Mouse (Mus musculus) embryo, embryonic 11 days (tissue): ENCODE measurements around the gene Serpinb2.

Experiments used
- DNase-seq: peaks from one replicate; pipeline ENCODE4 v3.0.0-alpha.2; 2015

The Serpinb2 gene

DNA sequence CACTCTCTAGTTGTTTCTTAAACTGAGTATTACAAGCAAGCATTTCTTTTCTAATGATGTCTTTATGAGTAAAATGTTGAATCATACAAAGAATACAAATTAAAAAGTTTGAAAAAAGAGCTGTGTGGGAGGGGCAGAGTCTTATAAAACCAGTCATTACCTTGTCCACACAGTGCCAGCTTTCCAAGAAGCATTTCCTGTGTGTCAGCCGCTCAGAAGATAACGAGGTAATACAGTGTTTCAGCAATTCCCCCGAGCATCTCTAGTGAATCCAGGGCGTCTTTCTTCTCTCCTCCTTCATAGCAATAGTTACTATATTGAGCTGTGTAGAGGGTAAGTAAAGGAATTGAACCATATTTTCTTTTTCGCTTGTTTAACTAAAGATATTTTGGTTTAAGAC is at the start of gene Serpinb2:
Serpinb2 (plus strand) TSS at position 172 of the 400 bp plus-strand sequence.
- DNase-seq, result no peak

DNA sequence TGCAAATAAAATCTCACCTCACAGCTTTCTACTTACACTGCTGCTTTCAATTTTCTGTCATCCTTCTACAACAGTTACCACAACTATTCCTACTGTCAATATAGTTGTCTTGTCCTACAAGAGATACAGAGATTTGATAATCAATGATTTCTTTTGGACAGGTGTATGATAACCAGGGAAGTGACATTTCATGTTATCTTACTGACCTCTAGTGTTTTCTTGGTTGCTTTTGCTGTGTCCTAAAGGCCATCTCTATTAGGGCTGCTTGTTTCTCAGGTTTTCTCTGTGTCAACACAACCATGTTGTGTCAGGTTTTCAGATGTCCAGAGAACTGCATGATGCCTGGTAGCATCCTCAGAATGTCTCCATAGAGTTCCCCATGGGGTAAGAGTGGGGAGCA is 31.3 kb upstream of the Serpinb2 start:
- DNase-seq, result no peak

DNA sequence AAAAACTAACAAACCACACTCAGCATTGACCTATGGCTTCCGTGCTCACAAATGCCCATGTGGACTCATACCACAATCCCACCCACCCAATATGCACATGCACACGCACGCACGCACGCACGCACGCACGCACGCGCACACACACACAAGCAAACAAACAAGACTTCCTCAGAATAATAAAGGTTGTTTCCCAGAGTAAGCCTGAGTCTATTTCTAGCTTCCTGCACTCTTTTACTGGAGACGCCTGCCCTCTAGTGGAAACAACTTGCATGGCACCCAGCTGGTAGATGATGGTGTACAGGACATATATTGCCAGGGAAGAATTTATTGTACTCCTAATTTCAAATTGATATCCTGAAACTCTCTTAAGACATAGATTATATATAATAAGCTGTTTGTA is 29.8 kb upstream of the Serpinb2 start:
- DNase-seq, result peak; percentile 73

DNA sequence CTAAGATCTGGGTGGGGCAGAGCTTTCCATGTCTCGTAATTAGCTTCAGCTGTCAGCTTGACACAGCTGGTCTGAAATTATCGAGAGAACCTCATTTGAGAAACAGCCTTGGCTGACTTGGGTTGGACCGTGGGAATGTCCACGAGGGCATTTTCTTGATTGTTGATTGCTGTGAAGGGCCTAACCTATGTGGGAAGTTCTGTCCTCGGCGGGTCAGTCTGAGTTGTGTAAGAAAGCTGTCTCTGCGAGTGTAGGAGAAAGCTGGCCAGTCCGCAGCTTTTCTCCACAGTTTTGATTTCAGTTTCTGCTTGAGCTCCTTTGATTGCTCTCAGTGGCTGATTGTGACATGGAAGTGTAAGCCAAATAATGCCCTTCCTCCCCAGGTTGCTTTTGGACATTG is 21.6 kb upstream of the Serpinb2 start:
- DNase-seq, result peak; percentile 1

DNA sequence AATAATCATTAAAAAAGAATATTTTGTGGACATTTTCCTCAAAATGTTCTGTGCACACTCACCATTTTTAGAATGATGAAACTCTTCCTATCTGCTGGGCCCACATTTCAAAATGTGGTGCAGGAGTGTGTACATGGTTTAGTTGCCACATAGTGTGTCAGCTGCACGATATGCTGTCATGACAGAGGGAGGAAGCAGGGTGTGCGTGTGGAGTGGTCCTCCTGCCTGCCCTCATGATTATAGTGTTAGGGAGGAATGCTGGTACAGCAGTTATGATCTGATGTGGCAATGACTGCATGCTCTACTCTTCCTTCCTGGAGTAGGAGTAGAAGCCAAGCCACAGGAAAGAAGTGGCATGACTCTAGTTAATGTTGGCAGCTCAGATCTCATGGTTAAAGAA is 14.4 kb upstream of the Serpinb2 start:
- no peak for DNase-seq

DNA sequence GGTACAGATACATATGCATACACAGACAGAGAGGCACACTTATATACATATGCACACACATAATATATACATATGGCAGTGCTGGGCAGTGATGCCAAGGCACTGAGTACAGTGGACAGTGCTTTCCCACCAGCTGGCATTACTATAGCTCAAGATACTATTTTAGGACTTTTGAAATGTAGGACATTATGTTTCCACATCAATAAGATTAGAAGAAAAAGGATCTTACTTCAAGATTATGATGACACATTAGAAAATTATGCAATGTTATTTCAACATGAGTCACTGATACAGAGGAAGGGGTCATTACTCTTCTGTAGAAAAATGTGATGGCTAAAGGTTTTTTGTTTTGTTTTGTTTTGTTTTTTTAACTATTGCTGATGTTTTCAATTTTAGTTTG is 9.2 kb upstream of the Serpinb2 start:
- DNase-seq, result no peak

DNA sequence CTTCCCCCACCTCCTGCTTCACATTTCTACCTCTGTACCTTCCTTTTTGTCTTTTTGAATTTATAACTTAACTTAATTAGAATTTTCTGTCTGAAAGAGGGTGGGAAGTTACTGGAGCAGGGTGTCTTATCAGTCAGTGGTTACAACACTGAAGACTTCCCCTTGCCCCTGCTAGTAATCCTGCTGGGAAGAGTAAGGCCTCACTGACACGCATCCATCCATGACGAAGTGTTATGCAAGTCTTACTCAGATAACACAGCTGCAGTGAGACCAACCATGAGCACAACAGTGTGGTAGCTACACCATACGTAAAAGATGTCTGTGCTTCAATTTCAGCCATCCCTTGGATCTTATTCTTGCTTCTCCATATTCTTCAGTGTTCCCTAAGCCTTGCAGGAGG is 7.9 kb upstream of the Serpinb2 start:
- DNase-seq, result no peak

DNA sequence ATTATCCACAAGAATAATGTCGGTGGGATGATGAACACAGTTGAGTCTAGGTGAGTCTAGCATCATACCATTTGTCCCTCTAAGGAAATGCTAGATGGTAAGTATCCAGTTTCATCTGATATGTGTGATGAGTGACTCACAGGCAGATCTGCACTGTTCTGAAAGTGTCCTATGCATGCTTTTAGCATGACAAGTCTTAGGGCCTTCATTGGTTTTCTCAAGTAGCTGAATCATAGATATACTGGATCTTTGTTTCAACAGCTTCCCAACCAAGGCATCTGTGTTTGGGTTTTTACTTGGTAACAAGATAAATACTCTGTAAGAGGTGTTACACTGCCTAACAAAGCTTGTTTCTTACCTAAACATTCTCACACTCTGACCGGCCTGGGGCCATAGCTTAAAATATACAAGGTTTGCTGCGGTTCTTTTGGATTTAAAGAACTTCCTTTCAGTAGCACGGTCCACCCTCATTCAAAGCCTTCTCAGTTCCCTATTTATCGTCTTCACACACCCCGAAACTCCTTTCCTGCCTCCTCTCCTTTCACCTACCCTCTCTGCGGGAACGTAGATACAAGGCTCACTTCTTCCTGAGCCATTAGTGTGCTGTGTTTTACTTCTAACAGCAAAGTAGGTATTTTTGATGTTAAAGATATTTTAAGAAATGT is 5.2 kb upstream of the Serpinb2 start:
- no peak for DNase-seq

DNA sequence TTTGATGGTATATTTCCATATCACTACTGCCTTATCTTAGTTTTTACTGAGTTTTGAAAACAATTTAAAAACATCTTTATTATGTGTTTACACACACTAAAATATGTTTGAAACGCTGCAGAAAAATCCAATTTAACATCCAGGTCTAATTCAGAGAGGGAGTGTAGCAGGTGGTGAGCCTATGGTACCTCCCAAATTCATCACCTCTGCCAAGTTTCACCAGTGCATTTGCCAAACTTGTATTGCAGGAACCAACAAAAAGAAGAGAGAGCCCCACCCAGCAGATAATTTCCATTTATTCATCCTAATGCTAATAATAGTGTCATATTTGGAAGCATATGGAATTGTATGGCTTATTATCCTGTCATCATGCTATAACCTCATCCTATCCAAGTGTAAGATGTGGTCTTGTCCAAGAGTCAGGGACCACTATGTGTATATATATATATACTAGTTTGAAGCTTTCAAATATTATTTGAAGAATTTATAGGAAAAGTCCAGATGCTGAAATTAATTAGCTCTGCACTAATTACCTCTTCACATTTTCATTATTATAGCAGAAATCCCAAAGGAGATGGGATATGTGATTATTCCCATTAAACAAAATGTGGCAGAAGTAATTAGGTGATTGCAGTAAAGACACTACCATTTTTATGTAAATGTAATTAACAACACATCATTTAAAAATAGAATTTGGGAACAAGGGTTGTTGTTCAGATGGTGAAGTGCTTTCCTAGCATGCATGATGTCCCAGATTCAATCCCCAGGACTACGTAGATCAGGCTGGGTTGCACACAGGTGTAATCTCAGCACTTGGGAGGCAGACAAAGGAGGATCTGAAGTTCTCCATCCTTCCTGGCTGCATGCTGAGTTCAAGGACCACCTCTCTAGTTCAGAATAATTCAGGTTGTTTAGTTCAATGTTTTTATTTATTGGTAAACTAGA is 1.2 kb downstream of the Serpinb2 start:
- DNase-seq, result no peak

DNA sequence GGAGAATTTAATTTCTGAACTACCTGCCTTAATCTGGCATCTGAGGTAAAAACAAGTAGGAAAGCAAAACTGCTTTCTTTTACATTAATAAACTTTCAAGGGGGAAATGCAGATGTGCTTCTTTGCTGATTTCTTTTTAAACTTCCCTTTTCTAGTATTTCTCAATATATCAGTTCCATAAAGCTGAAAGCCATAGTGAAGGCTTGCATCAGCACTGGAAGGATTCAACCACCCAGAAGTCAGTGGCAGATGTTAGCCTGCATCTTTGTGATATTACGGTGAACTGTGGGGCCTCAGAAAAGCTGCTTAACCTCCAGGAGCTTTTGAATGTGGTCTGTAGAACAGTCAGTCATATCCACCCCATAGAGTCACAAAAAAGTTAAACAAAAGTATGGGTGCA is 2.3 kb downstream of the Serpinb2 start:
- DNase-seq, result no peak

DNA sequence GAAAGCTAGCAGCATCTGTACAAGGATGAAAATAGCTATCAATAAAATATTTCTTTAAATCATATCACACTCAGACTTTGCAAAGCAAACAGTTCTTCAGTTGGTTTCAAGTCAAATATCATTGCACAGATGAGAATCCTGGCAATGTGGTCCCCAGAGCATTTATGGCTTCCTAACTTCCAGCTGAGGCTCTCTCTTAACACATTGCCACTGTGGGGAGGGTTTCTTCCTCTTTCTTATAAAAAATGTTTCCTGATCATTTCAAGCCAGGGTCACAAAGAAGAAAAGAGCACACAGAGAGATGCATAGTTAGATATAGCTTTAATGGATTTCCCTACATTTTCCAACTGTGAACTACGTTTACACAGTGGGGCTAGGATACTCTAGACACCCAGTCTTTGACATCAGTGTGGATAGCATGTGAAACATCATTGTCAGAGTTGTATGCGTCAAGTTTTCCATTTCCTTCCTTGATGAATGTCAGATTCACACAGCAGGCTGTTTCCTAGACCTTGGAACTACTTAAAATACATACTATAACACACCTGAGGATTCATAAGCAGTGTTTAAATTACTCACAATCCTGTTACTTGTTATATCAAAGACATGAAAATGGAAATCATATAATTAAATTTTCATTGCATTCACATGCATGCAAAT is 4.7 kb downstream of the Serpinb2 start:
- DNase-seq, result no peak

DNA sequence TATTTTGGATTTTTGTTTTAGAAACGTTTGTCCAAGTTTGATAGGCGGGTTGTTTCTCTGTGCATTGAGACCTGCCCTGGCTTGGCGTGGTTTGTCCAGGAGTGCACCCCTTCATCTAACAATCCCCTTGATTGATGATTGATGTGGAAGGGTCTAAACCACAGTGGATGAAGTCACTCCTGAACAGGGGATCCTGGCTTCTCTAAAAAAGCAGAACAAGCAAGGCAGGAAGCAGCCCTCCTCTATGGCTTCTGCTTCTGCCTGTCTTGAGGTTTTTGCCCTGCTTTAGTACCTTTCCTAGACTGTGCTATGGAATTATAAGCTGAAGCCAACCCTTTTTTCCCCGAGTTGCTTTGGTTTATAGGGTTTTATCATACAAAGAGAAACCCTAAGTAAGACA is 14.4 kb downstream of the Serpinb2 start:
- no peak for DNase-seq

DNA sequence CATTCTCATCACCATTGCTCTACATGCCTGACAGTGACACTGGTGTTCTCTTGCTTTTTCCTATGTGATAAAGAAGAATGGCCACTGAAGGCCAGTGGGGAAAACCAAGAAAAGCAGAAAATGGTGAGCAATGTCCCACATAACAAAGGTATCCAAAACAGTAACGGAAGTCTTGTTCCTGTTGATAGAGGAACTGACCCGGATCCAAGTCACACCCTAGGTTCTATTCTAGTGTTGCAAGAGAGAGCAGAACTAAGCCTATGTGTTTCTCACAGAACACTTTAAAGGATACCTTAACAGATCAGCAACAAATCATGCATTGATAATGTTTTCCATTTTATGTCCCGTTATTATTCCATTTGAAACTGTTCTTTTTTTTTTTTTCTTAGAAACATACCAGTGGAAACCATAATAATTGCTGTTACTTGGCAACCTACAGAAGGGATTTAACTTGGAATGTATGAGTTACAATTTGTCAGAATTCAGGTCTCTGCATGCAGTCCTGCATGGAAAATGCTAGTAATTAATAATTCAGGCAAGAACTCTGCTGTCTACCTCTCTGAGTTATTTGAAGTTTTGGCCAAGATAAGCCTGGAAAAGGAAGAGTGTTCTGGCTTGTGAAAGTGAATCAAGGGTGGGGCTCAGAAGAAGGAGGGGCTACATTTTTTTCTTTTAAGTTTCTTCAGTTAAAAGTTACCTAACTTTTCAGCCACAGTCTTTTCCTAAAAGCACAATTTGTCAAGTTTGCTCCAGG is 17.3 kb downstream of the Serpinb2 start:
- no peak for DNase-seq

DNA sequence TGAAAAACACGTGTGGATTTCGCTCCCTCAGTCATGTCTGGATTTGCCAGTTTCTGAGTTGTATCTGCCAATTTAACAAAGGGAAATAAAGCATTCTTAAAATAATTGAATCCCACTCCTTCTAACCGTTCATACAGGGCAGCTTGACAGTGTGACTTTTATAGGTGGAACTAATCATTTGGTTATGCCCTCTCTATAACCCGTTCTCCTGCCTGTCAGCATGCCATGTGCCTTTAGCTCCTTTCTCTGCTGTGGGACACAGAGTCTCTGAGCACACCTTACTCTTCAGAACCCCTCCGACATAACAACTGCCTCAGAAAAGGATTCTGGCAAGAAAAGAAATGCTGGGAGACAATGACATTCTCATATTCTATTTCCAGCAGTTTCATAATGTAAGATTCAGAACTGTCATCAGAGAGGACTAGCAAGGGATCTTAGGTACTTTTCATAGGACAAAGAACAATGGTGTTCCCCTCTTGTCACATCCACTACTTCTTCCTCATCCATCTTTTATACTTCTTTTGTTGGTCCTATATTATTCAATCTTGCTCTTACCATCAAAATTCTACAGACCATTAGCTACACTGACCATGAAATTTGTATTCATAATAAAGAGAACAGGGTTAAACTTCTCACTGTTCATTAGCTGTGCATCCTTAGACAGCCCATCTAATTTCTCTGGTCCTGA is 18.3 kb downstream of the Serpinb2 start:
- peak; percentile 26 for DNase-seq

DNA sequence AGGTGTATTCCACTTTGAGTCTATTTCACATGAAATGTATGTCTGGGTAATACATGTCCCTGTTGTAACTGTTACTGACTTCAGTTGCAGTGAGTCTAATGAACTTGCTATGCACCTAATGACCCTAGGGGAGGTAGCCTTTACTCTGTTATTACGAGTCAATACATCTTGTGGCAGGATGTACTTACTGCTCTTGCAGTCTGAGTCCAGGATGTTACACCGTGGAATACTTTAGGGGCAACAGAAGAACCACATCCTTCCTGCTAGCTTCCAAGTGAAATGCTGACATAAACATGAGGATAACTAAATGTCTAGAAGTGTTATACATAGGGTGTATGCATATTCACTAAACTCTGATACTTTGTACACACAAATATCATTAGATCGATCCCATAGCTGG is 22.5 kb downstream of the Serpinb2 start:
- no peak for DNase-seq

DNA sequence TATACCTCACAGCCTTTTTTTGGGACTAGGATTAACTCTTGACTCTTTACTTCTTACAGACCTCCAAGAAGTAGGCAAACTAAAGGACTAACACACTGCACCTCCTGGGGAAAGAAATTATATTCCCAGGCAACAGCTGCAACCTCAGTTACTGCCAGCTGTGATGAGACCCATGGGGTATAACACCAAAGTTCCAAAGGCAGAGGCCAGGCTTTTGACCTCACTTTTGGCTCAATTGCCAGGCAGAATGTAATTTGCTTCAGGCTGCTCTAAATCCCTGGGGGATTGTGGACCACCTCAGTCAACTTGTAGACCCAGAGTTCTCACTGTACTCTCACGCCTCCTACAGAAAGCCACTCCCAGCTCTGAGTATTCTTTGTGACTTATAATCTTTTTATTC is 26.2 kb downstream of the Serpinb2 start:
- no peak for DNase-seq

DNA sequence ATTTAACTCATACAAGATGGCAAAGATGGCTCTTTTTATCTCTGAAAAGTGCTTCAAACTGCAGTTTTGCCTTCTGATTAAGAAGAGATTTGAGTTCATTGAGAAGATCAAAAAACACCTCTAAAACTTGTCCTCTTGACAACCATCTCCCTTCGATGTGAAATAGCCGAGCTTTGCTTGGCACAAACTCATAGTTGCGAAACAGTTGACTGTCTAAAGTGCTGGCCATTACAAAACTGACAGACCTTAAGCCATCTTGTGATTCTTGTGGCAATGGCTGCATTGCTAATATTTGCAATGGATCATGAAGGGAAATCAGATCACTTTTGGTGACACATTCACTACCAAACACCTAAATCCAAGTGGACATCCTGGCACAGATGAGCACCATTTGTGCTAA is 48.3 kb downstream of the Serpinb2 start:
- no peak for DNase-seq

DNA sequence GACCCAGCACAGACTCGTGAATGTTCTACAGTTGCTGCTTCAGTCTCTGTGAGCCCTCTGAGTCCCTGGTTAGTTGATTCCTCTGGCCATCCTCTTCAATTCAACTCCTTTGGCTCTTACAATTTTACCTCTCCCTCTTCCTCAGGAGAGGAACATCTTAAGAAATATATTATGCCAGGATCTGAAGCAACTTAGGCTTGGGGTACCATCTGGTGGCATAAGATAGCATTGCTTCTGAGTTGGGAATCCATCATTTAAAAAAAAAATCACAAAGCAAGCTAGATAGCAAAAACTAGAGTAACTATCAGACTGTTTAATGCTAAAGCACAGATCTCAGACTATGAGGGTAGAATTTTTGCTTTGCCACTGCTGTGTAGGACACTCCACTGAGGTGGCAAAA is 50.9 kb downstream of the Serpinb2 start:
- DNase-seq, result no peak

DNA sequence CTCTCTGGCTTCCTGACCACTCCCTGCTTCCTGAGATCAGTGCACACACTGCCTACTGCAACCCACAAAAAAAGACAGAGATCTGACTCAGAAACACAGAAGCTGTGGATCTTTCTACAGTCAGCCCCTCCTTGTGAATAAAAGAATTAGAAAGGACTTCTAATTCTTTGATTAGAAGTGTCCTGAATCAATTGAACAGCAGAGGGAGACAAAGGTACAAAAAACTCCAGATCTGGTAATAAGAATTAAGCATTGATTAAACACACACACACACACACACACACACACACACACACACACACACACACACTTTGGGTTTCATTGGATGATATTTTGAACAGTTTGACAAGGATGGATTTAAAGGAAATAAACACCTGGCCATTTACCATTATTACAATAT is 54.4 kb downstream of the Serpinb2 start:
- DNase-seq, result peak; percentile 11

DNA sequence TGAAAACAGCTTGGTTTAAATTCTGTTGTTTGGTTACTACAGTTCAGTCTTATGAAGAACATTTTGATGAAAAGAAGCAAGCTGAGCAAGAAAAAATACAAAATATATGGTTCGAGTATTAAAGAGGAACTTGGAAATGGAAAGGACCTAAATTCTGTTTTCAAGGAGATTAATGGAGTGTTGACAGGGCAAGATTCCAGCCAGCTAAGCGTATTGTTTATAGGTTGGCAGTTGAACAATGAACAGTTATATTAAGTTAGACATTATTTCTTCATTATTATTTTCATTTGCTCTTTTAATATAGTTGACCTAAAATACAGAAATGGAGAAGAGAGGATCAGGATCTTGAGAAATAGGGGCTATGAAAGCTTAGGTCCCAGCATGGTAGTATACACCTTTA is 64.9 kb downstream of the Serpinb2 start:
- no peak for DNase-seq

DNA sequence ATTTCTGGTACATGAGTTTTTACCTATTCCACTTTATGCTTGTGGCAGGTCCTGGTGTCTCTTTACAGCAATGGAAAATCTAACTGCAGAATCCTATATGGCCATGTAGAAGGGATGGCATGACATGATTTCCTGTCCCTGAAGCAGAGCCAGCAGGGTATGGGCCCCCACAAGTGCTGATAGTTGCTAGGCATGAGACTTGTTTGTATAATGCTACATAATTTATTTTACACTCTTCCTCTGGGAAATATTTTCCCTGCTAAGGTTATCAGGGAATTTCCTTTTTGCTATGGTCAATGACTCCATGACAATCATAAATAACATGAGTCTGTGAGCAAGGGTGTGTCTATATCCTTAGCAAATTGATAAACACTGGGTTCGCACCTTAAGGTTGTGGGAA is 66.3 kb downstream of the Serpinb2 start:
- no peak for DNase-seq

DNA sequence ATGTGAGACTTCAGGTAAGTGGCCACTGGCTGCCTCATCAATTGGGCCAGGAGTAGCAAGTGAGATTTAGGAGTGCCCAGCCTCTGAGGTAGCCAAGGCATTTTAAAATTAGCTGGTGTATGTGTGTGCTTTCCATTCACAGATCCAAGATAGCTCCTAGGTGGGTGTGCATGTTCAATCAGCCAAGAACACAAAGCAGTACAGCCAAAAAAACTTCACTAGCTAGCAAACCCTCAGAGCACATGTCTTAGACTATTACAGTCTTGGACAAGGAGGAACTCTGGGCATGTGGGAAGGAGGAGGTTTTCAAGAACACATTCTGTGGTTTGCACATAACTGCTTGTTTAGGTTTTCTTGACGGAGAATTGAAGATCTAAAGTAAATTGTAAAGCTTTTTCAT is 70.0 kb downstream of the Serpinb2 start:
- no peak for DNase-seq

DNA sequence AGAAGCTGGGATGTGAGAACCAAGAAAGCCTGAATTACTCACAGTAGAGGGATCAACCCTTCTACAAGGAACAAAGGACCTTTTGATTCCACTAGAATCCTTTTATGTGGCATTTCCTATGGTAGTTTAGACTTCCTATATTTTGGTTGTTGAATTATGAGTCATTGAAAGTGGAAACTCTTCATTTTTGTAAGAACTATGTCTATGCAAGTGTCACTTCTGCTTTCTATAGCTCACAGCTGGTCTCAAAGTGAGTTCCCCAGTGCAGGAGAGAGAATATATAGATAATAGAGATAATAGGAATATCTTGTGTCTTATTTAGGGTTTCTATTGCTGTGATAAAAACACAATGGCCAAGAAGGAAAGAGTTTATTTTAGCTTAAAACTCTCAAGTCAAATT is 71.7 kb downstream of the Serpinb2 start:
- DNase-seq, result no peak
